Mouse (Mus musculus): ENCODE data around the gene Ddx46. TPM values are rescaled to one million over a fixed set of nuclear protein-coding genes. Genes with fewer than 3 reads are reported as not detected.
A peak's percentile ranks its signal among the peaks of the same experiment; 100 is the strongest.
"Not testable (repeated sequence)": the region's sequence is repeated elsewhere in the genome, so short reads cannot be mapped to it uniquely, and the experiment has no call there.

Ddx46 gene
- polyA plus RNA-seq, 1 experiment: 10.4 TPM

- peaks cover 20% of the 10 kb centered on the region for H3K36me3 ChIP-seq (ENCODE audit: control insufficient read depth, insufficient read depth, low read length)
- H3K4me3 ChIP-seq (ENCODE audit: extremely low read depth, insufficient read depth, insufficient read length): no peak overlapping the region
- WGBS: 91% methylated on average over 7 of the region's 7 CpGs
- DNase-seq (ENCODE audit: low read depth in 1 of 2, low spot score in 2 of 2): no peak
- no peaks in the 10 kb centered on the region for H3K4me1 ChIP-seq (ENCODE audit: control insufficient read depth, insufficient read depth, insufficient read length)
- no peak overlapping the region for H3K27ac ChIP-seq (ENCODE audit: insufficient read depth, low read length)
- no peaks in the 10 kb centered on the region for H3K27me3 ChIP-seq (ENCODE audit: control insufficient read depth, insufficient read depth, low read length)
- no peak for TF ChIP-seq CTCF (IDR thresholded peaks at IDR 0.05; ENCODE audit: extremely low read depth, insufficient read depth, insufficient read length, insufficient replicate concordance)
- no peak for TF ChIP-seq POLR2A (IDR thresholded peaks at IDR 0.05; ENCODE audit: low read depth, low read length)
Observed at GRCm38 (mm10) chr13:55611996-55612395, 22.8 kb upstream of the Ddx46 start.

- DNase-seq (ENCODE audit: low read depth in 1 of 2, low spot score in 2 of 2): no peak
- Histone ChIP-seq H3K36me3 (ENCODE audit: control insufficient read depth, insufficient read depth, low read length) (peaks cover 10% of the 10 kb centered on the region), H3K4me3 (ENCODE audit: extremely low read depth, insufficient read depth, insufficient read length) (no peak overlapping the region), H3K4me1 (ENCODE audit: control insufficient read depth, insufficient read depth, insufficient read length) (no peaks in the 10 kb centered on the region), H3K27ac (ENCODE audit: insufficient read depth, low read length) (no peak overlapping the region), H3K27me3 (ENCODE audit: control insufficient read depth, insufficient read depth, low read length) (no peaks in the 10 kb centered on the region)
- 77% methylated on average over 5 of the region's 5 CpGs for WGBS
- TF ChIP-seq POLR2A (IDR thresholded peaks at IDR 0.05; ENCODE audit: low read depth, low read length) (no peak), CTCF (IDR thresholded peaks at IDR 0.05; ENCODE audit: extremely low read depth, insufficient read depth, insufficient read length, insufficient replicate concordance) (no peak)
Observed at GRCm38 (mm10) chr13:55613471-55613870, 21.4 kb upstream of the Ddx46 start.

DNA sequence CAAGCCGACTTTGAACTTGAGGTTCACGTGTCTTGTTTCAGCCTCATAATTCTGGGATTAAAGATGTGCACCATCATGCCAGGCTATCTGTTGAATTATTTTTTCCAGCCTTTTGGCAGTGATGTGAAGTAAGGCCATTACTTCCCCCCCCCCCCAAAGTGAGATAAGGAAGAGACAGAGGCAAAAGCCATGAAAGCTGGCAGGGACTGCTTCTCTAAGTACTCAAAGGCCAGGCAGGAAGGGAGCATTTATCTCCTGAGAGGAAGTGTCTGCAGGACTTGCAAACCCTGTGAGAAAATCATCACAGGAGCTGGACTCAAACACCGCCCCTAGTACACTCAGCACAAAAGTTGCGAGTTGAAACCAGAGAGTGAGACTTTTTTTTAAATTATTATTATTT lies 15.5 kb upstream of the Ddx46 start:
- Histone ChIP-seq H3K27ac (ENCODE audit: insufficient read depth, low read length) (no peak overlapping the region), H3K4me3 (ENCODE audit: extremely low read depth, insufficient read depth, insufficient read length) (no peak overlapping the region), H3K27me3 (ENCODE audit: control insufficient read depth, insufficient read depth, low read length) (no peaks in the 10 kb centered on the region), H3K36me3 (ENCODE audit: control insufficient read depth, insufficient read depth, low read length) (no peaks in the 10 kb centered on the region), H3K4me1 (ENCODE audit: control insufficient read depth, insufficient read depth, insufficient read length) (peaks cover 8% of the 10 kb centered on the region; the same call in 1 of the 2 replicates)
- DNase-seq (ENCODE audit: low read depth in 1 of 2, low spot score in 2 of 2): no peak
- TF ChIP-seq CTCF (IDR thresholded peaks at IDR 0.05; ENCODE audit: extremely low read depth, insufficient read depth, insufficient read length, insufficient replicate concordance) (no peak), POLR2A (IDR thresholded peaks at IDR 0.05; ENCODE audit: low read depth, low read length) (no peak)
- 88% methylated on average over 4 of the region's 4 CpGs for WGBS

GRCm38 (mm10) chr13:55620275-55620674 lies 14.6 kb upstream of the Ddx46 start:
- Histone ChIP-seq H3K36me3 (ENCODE audit: control insufficient read depth, insufficient read depth, low read length) (no peaks in the 10 kb centered on the region), H3K27ac (ENCODE audit: insufficient read depth, low read length) (no peak overlapping the region), H3K27me3 (ENCODE audit: control insufficient read depth, insufficient read depth, low read length) (no peaks in the 10 kb centered on the region), H3K4me1 (ENCODE audit: control insufficient read depth, insufficient read depth, insufficient read length) (peaks cover 8% of the 10 kb centered on the region; the same call in 1 of the 2 replicates), H3K4me3 (ENCODE audit: extremely low read depth, insufficient read depth, insufficient read length) (no peak overlapping the region)
- DNase-seq (ENCODE audit: low read depth in 1 of 2, low spot score in 2 of 2): no peak
- no peak for TF ChIP-seq POLR2A (IDR thresholded peaks at IDR 0.05; ENCODE audit: low read depth, low read length)
- TF ChIP-seq CTCF (IDR thresholded peaks at IDR 0.05; ENCODE audit: extremely low read depth, insufficient read depth, insufficient read length, insufficient replicate concordance): no peak
- 82% methylated on average over 2 of the region's 2 CpGs for WGBS

DNA sequence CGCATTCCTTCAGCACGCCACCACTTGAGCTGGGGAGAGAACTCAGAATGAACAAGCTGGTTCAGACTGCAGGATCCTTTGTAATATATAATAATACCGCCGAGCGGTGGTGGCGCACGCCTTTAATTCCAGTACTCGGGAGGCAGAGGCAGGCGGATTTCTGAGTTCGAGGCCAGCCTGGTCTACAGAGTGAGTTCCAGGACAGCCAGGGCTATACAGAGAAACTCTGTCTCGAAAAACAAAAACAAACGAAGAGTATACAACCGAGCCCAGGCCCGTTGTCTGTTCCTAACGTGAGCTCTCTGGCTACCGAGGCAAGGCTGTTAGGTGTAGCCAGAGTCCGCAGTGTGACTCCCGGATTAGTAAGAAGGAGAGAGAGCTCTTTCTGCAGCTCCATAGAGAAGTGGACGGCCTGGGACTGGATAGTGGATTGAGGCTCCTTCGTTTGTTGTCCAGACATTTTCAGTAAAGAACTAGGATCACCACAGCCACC lies 12.6 kb upstream of the Ddx46 start:
- WGBS: 6% methylated on average over 20 of the region's 20 CpGs

DNA sequence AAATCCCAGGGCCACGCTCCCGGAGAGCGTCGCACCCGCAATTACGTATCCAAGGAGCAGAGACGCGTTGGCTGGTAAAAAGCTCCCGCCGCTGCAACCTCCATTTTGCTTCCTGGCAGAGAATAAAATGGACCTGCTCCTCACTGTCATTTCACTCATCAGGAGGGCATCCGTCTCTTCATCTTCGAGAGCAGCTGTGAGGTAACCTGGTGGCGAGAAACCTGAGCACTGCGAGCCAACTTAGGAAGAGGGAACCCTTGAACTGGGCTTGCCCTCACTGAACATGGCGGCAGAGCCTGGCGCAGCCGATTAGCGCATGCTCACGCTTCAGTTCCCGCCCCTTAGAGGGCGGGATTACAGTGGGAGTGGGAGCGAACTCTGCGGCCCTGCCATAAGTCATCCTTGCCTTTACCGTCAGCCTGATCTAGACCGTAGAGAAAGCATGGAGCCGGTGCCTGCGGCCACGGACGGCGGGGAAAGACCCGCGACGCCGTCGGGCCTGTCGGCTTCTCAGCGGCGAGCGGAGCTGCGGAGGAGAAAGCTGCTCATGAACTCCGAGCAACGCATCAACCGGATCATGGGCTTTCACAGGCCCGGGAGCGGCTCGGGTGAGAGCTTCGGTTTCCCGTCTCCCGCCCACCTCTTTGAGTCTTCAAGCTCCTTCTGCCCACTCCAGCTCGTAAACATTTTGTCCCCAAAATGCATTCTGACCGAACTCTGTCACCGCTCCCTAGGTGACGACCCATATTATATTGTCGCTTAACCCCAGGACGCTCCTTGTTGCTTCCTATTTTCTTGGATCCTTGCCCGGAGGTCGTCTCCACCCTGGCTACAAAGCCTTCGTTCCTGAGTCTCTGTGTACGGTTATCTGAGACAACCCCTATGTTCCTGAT lies 11.9 kb upstream of the Ddx46 start, which contains the start of gene Caml:
Gene Caml, plus strand, starts transcription at position 357 of the 893 bp plus-strand sequence.
- H3K4me1 ChIP-seq (ENCODE audit: control insufficient read depth, insufficient read depth, insufficient read length): peaks cover 8% of the 10 kb centered on the region; the same call in 1 of the 2 replicates
- WGBS: 1% methylated on average over 59 of the region's 59 CpGs

More for the DNA sequence above, 12.6 kb upstream of the Ddx46 start:
- not testable (repeated sequence) for H3K4me1 ChIP-seq (ENCODE audit: control insufficient read depth, insufficient read depth, insufficient read length); H3K27me3 ChIP-seq (ENCODE audit: control insufficient read depth, insufficient read depth, low read length); H3K36me3 ChIP-seq (ENCODE audit: control insufficient read depth, insufficient read depth, low read length); DNase-seq (ENCODE audit: low read depth in 1 of 2, low spot score in 2 of 2)
- Histone ChIP-seq H3K4me3 (ENCODE audit: extremely low read depth, insufficient read depth, insufficient read length) (peak overlapping the region; percentile 93), H3K27ac (ENCODE audit: insufficient read depth, low read length) (peak overlapping the region; percentile 81; the same call in 1 of the 2 replicates)

More for the DNA sequence above, 11.9 kb upstream of the Ddx46 start, which contains the start of gene Caml:
- DNase-seq (ENCODE audit: low read depth in 1 of 2, low spot score in 2 of 2): peak; percentile 70 to 81
- Histone ChIP-seq H3K36me3 (ENCODE audit: control insufficient read depth, insufficient read depth, low read length) (peaks cover 3% of the 10 kb centered on the region; the same call in 1 of the 2 replicates), H3K4me3 (ENCODE audit: extremely low read depth, insufficient read depth, insufficient read length) (peak within 1 kb of the TSS; percentile 93), H3K27me3 (ENCODE audit: control insufficient read depth, insufficient read depth, low read length) (no peaks in the 10 kb centered on the region), H3K27ac (ENCODE audit: insufficient read depth, low read length) (peak within 1 kb of the TSS; percentile 81)
- TF ChIP-seq POLR2A (IDR thresholded peaks at IDR 0.05; ENCODE audit: low read depth, low read length) (peak; percentile 38), CTCF (IDR thresholded peaks at IDR 0.05; ENCODE audit: extremely low read depth, insufficient read depth, insufficient read length, insufficient replicate concordance) (no peak)
